Mouse (Mus musculus) T-cell, adult 2 months (primary cell): ENCODE measurements around the gene Nxpe3.
A peak's percentile ranks its signal among the peaks of the same experiment; 100 is the strongest.
"Not testable (repeated sequence)": the region's sequence is repeated elsewhere in the genome, so short reads cannot be mapped to it uniquely, and the experiment has no call there.

ENCODE experiments used
- DNase-seq: peaks from one replicate; pipeline ENCODE4 v3.0.0; 2022; ENCODE audit warnings: low spot score

The Nxpe3 gene

DNA sequence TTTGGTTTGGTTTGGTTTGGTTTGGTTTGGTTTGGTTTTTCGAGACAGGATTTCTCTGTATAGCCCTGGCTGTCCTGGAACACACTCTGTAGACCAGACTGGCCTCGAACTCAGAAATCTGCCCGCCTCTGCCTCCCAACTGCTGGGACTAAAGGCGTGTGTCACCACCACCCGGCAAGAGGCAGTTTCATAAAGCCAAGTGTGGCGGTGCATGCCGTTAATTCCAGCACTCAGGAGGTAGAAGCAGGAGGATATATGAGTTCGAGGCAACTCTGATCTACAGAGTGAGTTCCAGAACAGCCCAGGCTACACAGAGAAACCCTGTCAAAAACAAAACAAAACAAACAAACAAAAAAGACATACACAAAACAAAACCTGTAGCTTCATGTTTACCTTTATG lies 57.4 kb downstream of the Nxpe3 start:
- not testable (repeated sequence) for DNase-seq

DNA sequence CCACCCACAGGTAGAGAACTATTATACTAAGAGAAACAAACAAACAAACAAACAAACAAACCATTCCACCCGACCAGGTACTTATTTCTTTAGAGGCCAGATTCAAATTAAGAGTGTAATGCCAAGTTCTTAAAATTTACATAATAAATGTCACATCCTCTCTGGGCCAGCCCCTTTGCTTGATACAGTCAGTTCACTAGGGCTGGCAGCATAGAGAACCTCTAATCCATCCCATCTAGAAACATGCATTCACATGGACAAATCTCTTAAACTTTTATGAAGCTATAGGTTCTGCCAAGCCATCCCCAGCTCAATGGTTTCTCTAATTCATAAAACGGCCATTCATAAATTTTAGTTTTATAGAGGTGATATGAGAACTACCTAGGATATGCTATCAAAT lies 57.9 kb downstream of the Nxpe3 start:
- no peak for DNase-seq

DNA sequence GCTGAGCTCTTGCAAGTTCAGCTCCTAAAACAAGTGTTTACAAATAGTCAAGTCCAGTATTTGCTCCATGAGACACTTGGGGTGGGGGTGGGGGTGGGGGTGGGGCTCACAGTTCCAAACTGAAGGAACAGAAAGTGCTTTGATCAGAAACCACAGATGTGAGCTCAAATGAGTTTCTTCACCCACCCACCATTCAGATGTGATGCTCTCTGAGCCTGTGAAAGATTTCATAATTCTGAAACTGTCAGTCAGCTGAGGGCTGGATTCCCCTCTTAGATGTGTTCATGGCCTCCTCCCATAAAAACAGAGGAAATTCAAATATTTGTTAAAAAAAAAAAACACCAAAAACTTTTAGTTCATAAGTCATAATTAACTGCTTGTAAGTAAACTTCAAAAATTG lies 59.3 kb downstream of the Nxpe3 start:
- DNase-seq, result no peak

DNA sequence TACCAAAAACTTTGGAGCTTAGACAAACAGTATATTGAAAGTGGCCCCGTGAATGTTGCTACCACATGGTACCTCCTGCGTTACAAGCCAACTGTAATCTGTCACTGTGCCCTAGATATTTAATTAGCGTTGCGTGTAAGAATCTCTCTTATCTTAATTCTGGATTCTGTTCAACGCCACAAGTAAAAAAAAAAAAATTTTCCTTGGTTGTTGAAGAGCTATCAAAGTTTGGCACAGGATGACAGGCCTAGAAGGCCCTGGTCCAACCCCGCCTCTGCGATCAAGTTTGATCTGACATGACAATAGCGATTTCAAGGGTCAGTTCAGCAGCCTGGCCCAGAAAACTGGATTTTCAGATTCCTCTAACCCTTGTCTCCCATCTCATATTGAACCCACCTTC lies 62.5 kb downstream of the Nxpe3 start:
- DNase-seq, result no peak

DNA sequence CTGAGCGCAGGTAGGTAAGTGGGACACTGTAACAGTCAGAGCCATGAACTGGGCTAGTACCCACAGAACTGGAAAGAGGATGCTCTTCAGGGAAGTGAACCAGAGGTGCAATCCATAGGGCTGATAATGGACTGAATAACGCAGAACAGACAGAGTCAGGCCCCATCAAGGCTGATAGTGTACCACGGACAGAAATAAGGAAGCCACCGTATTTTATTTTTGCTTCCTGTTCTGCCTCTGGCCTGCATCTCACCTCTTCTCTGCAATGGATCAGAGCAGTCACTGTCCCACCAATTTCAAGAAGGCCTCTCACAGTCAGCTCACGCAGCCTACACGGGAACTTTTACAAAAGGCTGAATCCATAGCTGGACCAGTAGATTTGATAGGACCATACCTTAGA lies 63.0 kb downstream of the Nxpe3 start:
- no peak for DNase-seq

- DNase-seq, result no peak
These were observed 63.6 kb downstream of the Nxpe3 start for GRCm38 (mm10) chr16:55831451-55831850.

DNA sequence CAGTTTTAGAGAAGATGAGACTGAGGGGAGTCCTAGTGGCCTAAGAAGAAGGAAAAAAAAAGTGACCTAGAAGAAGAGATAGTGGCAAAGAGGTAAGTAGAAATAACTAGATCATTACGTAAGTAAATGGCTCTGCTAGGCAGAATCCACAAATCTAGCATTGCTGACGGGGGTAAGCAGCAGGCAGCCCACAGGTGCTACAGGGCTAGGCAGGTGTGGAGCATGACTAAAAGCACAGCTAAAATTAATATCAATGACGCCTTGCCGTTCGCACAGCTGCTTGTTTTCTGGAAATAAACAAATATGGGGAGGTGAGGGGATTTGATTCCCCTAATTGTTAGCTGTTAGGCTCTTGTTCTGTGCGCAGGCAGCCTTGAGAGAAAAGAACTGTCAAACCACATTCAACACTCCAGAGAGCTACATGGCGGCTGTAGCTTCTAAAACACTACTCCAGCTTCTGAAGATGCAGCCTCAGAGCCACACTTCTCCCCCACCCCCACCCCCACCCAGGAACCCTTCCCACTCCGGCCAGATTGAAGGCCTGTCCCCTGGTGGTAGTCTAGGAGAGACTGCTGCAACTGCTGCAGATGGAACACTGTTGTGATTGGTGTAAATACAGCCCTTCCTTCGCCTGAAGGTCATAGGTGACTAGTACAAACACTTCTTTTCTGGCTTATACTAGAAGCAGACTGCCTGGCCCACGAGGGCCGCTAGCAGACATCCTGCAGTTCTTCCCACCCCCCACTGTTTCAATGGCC lies 71.5 kb downstream of the Nxpe3 start:
- DNase-seq, result no peak

GRCm38 (mm10) chr16:55822741-55823397 lies 72.2 kb downstream of the Nxpe3 start:
- no peak for DNase-seq

- DNase-seq, result peak; percentile 88
These were observed 72.9 kb downstream of the Nxpe3 start for GRCm38 (mm10) chr16:55821997-55822740.

- no peak for DNase-seq
These were observed 73.5 kb downstream of the Nxpe3 start for GRCm38 (mm10) chr16:55821571-55821981.

- DNase-seq, result peak; percentile 61
These were observed 74.0 kb downstream of the Nxpe3 start for GRCm38 (mm10) chr16:55820916-55821570.

DNA sequence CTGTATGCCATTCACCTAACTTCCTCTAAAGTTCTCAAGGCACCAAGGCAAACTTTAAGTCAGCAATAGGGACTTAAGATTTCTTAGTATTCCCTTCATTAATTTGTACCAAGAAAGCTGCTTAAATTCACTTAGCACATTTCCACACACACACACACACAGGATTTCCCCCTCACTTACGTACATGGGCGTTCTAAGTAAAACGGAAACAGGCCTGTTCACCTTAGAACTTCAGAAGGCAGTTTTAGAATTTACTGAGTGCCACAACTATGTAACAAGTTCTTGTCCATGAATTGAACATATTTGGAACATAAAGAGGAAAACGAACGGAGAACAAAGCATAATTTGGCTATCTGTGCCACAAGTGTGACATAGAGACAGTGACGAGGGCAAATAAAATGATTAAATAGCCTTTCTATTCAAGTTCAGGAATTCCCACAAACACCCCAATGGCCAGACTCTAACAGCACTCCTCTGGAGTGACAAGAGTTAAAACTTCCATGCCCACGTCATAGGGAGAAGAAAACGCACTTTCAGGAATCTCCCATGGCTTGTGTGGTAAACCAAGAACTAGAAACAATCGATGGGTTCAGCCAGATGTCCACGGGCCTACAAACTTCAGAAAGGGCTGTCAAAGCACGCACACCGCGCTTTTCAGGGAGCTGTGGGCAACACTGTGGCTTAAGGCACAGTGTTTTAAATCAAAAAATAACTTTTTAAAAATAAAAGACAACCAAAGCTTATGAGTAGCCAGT lies 74.7 kb downstream of the Nxpe3 start:
- DNase-seq, result peak; percentile 68

DNA sequence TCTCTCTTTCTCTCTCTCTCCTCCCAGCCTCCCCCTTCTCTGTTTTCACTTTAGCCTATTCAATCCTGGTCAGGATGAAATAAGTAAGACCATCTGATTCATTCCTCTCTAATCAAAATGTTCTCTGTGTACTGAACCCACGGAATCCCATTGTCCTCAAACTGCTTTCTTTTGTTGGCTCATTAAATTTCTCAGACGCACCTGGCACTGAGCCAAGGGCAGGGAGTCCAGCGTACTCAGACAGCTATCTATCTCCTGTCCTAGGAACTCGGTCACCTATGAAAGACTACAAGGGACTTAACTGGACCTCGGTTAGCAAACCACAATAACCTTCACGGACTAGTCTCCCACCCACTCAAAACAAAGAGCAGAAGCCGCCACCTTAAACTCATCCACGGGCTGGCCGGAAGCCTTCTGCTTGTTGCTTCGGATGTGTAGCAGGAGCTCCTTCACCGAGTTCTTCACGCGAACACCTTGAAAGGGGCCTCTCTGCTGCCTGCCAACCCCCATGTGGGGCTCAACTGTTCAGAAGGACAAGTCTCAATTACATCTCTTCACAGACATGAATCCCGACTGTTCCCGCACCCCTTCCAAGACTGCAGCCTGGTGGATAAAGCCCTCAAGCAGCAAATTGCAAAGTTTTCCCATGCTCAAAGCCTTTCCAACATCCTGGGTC lies 75.8 kb downstream of the Nxpe3 start:
- peak; percentile 27 for DNase-seq

- no peak for DNase-seq
These were observed 77.2 kb downstream of the Nxpe3 start for GRCm38 (mm10) chr16:55817717-55818515.

DNA sequence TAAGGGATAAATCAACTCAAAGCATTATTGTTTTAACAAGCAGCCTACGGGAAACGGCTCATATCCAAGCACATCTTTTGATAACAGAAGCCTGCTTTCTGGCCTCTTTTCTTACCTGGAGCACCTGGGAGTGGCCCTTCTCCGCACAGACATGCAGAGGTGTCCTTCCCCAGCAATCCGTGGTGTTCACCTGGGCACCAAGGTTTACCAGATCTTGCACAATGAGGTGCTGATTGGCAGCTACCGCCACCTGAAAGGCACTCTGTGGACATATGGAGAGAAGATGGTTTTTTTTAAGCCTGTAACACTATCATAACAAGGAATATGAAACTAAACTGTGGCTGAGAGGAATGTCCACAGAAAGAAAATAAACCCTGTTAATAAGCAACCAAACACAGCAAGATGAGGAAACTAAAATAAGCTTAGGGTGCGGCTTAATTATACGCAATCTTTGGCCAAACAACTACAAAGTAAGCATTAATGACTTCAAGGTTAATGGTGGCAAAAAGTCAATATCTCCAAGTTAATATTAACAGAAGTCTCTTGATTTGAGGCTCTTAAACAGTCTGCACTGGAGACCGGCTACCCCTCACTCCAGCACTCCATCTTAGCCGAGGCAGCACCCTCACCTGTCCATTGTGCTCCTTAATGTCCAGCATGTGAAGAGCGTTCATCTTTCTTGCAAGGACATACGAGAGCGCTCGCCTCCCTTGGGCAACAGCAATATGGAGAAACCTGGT lies 78.7 kb downstream of the Nxpe3 start:
- DNase-seq, result no peak

DNA sequence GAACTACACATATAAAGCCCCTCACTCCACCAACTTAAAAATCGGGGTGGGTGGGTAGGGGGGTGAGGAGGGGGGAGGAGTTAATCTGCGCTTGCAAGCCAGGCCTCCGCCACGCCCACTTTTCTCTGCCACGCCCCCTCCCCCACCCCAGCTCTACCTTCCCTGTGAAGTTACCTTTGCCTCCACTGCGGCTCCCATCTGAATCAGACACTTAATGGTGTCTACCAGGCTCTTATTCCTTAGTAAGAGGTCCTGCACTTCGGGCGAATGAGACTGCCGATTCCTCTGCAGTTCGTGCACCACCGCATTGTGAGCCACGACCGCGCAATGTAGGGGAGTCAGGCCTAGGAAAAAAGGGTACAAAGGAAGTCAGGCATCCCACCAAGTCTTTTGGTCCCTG lies 79.6 kb downstream of the Nxpe3 start:
- DNase-seq, result no peak

- DNase-seq, result no peak
These were observed 80.4 kb downstream of the Nxpe3 start for GRCm38 (mm10) chr16:55814686-55815085.

- DNase-seq, result no peak
These were observed 81.2 kb downstream of the Nxpe3 start for GRCm38 (mm10) chr16:55813916-55814315.

- no peak for DNase-seq
These were observed 83.3 kb downstream of the Nxpe3 start for GRCm38 (mm10) chr16:55811792-55812191.
